Mouse (Mus musculus) lung, postnatal 36 days (tissue): Measurements from ENCODE around the gene Sept1.
A peak's percentile ranks its signal among the peaks of the same experiment; 100 is the strongest.
"Not testable (repeated sequence)": the region's sequence is repeated elsewhere in the genome, so short reads cannot be mapped to it uniquely, and the experiment has no call there.

Experiments used
- DNase-seq: peaks from one replicate; pipeline ENCODE4 v3.0.0; 2022; ENCODE audit warnings: mixed read lengths

The Sept1 gene

DNA sequence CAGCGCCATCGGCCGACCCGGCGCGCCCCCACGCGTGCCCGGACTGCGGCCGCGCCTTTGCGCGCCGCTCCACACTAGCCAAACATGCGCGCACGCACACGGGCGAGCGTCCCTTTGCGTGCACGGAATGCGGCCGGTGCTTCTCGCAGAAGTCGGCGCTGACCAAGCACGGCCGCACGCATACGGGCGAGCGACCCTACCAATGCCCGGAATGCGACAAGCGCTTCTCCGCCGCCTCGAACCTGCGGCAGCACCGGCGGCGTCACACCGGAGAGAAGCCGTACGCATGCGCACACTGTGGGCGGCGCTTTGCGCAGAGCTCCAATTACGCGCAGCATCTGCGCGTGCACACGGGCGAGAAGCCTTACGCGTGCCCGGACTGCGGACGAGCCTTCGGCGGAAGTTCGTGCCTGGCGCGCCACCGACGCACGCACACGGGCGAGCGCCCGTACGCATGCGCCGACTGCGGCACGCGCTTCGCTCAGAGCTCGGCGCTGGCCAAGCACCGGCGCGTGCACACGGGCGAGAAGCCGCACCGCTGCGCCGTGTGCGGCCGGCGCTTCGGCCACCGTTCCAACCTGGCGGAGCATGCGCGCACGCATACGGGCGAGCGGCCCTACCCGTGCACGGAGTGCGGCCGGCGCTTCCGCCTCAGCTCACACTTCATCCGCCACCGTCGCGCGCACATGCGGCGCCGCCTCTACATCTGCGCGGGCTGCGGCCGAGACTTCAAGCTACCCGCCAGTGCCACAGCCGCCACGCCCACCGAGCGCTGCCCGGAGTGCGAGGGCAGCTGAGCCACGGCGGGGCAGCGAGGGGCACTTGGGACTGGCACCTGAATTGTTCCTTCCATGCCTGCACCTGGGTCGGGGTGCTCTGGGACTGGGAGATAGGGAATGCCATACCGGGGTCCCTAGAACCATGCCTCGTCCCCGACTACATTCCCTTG, 21.2 kb upstream of the Sept1 start:
- peak; percentile 96 for DNase-seq

DNA sequence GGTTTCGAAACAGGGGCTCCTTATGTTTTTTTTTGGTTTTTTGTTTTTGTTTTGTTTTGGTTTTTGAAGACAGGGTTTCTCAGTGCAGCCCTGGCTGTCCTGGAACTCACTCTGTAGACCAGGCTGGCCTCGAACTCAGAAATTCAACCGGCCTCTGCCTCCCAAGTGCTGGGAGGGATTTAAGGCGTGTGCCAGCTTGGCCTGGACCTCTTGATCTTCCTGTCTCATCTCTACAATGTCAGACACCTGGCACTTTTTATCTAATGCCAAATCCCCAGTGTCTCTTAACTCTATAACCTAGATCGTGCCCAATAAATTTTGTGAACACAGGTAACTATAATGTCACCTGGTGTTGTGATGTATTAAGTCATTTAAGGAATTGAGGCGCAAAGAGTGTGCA, 20.4 kb upstream of the Sept1 start:
- no peak for DNase-seq

DNA sequence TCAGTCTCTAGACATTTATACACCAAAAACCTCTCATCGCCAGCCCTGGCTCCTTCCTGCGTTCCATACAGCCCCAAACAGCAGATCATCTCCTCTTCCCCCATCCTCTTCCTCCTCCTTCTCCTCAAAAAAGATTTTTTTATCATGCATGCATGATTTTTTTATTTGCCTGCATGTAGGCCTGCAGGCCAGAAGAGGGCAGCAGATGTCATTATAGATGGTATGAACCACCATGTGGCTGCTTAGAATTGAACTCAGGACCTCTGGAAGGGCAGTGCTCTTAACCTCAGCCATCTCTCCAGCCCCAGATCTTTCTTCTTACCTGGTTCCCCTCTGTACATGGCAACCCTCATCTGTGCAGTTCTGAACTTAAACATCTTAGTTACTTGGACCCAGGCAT, 19.5 kb upstream of the Sept1 start:
- DNase-seq: peak; percentile 55

DNA sequence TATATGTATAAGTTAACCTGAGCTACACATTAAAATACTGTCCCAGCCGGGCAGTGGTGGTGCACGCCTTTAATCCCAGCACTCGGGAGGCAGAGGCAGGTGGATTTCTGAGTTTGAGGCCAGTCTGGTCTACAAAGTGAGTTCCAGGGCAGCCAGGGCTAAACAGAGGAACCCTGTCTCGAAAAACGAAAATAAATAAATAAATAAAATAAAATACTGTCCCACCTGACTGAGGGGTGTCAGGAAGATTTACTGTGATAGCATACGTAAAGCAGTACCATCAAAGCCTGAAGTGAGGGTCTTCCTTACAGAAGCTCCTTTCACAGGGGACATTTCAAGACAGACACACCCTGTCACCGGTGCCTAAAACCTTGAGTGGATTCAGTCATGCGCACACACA, 17.6 kb upstream of the Sept1 start:
- DNase-seq: not testable (repeated sequence)

- DNase-seq: peak; percentile 42
Observed at GRCm38 (mm10) chr7:127244658-127245510, 12.0 kb upstream of the Sept1 start.

- DNase-seq: peak; percentile 98
Observed at GRCm38 (mm10) chr7:127243870-127244657, 11.1 kb upstream of the Sept1 start, which contains the start of gene Zfp771. Gene Zfp771, plus strand, starts transcription at chr7:127244274.

DNA sequence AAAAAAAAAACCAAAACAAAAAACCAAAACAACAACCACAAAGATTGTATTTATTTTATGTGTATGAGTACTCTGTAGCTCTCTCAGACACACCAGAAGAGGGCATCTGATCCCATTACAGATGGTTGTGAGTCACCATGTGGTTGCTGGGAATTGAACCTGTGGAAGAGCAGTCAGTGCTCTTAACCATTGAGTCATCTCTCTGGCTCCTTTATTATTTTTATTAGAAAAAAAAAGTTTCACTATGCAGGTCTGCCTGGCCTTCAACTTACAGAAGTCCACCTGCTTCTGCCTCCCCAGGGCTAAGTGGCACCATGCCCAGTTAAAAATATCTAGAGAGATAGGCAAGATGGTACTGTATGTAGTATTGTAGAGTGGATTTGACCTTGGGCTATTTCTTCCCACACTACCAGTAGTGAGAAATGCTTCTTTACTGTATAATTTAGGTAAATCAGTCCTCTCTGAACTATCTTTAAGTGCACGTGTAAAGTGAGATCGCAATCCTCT, 10.5 kb upstream of the Sept1 start:
- DNase-seq: no peak

GRCm38 (mm10) chr7:127234777-127235176, 1.8 kb upstream of the Sept1 start:
- DNase-seq: no peak

DNA sequence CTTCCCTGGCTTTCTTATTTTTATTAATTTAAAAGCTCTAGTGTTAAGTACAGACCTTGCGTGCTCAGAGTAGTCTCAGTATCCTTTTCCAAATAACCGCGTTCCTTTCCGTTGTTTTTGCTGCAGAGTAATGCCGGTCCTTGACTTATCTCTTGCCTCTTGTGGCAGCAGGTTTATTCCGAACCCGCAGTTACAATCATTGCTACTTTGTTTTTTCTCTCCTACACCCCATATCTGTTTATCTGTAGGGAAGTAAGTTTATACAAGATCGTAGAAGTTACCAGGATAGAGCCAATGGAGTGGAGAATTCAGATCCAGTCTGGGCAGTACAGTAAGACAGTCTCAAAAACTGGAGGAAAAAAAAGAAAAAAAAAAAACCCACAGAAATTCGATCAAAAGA, 835 bp upstream of the Sept1 start:
- no peak for DNase-seq

DNA sequence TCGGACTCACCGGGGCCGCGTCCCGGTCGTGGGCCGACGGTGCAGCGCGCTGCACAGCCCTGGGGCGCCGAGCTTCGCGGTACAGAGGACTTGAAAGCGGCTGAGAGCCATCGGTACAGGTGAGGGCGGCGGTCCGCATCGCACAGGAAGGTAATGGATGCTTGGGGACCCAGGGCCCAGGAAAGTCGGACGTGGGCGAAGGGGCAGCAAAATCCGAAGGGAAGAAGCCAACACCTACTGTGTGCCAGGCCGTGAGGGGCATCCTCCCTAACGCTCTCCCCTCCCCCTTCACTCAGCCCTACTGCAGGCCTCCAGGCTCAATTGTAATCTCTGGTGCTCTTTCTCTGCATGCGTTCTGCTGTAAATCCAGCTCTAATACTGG, 429 bp upstream of the Sept1 start:
- no peak for DNase-seq

DNA sequence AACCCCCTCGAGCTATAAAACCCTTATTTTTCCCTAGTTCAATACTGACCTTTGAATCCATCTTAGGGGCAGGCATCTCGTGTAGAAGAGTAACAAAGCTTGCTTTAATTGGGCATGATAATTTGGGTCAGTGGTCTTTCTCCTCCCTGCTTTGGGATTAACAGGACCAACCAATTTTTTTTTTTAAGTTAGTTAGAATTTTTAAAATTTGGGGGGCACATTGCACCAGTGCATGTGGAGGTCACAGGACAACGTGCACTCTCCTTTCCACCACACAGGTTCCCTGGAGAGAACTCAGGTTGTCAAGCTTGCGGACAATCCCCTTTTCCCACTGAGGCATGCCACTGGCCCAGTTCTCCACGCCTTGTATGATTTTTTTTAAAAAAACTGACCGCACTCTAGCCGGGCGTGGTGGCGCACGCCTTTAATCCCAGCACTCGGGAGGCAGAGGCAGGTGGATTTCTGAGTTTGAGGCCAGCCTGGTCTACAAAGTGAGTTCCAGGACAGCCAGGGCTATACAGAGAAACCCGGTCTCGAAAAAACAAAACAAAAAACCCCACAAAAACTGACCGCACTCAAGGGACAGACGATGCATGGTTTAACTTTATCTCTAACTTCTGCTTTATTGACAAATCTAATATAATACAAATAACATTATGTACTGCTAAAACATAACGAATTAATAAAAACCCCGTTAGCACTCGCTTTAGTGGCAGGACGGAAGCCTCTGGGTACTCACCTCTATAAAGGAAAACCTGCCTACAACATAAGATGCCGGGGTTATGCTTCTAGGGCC, 906 bp downstream of the Sept1 start:
- no peak for DNase-seq

GRCm38 (mm10) chr7:127231376-127231775, 1.6 kb downstream of the Sept1 start:
- no peak for DNase-seq

GRCm38 (mm10) chr7:127228615-127229303, 4.2 kb downstream of the Sept1 start:
- peak; percentile 88 for DNase-seq

- DNase-seq: no peak
Observed at GRCm38 (mm10) chr7:127225147-127225995, 7.6 kb downstream of the Sept1 start.

DNA sequence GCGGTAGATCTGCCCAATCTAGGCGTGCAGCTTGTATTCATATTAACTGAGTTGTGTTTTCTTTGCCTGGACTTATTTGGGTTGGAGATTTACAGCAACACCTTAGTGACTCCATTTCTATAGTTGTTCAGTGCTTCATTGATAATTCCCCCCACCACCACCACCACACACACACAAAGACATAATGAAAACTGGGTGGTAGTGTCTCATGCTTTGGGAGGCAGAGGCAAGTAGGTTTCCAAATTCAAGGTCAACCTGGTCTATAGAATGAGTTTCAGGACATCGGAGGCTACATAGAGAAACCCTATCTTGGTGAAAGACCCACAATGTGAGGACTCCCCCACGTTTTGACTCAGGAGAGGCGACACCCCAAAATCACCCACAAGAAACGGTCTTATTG, 8.3 kb downstream of the Sept1 start:
- no peak for DNase-seq

DNA sequence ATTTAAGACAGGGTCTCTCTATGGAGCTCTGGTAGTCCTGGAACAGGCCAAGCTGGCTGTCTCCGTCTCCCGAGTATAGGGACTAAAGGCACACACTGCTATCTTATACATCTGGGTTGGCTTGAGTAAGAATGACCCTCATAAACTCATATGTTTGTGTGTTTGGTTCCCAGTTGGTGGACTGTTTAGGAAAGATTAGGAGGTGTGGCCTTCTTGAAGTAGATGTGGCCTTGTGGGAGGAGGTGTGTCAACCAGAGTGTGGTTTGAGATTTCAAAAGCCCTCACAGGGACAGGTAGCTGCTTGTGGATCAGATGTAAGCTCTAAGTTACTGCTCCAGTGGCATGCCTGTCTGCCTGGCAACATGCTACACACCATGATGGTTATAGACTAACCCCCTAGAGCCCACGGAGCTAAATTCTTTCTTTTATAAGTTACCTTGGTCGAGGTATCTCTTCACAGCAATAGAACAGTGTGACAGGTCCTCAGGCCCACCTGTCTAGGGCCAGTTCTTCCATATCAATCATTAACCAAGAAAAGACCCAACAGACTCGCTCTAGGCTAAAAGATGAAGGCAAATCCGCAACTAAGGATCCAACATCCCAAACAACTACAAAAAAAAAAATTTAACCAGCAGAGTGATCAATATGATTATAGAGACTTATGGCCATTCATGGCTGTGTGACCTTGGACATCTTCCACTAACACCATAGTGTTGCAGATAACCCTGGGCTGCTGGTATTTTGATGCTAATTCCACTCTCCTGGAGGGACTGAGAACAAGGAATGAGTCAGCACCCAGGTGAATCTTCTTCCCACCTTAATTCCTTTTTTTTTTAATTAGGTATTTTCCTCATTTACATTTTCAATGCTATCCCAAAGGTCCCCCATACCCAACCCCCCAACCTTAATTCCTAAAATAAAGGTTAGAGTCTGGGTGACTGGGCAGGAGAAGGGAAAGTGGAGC, 9.1 kb downstream of the Sept1 start:
- DNase-seq: no peak

DNA sequence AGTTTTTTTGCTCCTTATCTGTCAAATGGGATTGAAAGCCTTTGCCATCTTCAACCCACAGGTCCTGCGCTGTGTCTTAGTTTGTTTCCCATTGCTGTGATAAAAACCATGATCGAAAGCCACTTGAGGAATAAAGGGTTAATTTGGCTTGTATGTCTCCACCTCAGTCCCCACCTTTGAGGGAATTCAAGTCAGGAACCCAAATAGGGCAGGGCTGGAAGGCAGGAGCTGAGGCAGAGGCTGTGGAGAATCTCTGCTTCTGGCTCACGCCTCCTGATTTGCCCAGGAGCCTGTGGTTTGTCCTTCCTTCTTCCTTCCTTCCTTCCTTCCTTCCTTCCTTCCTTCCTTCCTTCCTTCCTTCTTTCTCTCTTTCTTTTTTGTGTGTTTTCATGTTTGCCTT, 9.8 kb downstream of the Sept1 start:
- DNase-seq: no peak

DNA sequence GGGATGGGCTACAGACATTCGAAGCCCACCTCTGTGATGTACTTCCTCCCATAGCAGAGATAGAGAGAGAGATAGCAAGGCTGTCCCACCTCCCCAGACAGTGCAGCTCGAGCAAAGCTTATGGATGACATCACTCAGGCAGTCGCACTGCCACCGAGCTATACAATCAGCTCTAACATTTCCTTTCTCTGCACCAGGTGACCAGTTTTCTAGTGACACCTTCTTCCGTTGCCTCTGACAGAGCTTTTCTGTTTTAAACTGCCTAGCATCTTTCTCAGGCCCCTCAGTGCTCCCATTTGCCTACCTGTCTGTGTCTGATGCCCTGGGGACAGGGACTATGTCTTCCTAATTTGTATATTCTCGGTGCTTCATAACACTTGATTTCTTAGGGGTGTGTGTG, 12.5 kb downstream of the Sept1 start:
- no peak for DNase-seq

DNA sequence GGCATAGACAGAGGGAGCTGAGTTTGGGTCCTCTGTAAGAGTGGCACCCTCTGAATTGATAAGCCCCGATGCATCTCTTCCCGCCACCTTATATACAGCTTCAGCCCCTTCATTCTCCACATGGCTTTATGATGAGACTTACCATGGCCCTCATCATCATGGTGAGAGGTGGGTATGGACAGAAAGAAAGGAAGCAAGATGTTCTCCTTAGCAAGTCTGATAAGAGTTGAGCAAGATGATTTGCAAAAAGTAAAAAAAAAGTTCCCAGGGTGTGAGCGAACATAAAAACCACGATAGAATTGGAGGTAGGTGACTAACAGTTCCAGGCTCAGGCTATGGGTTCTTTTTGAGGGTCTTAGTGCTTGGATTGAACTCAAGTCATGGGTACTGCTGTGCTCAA, 14.3 kb downstream of the Sept1 start:
- no peak for DNase-seq
